Mouse (Mus musculus): ENCODE results near the gene Cbx5. TPM values are rescaled to one million over a fixed set of nuclear protein-coding genes. Genes with fewer than 3 reads are reported as not detected.
"Not testable (repeated sequence)": the region's sequence is repeated elsewhere in the genome, so short reads cannot be mapped to it uniquely, and the experiment has no call there.

Cbx5 gene
- polyA plus RNA-seq, 1 experiment, result 52.3 TPM

GRCm38 (mm10) chr15:103248401-103249313 is 9.0 kb upstream of the Cbx5 start:
- peaks cover 19% of the 10 kb centered on the region for H3K79me2 ChIP-seq (ENCODE audit: control insufficient read depth, insufficient read depth)
- no peak overlapping the region for H3ac ChIP-seq (ENCODE audit: control insufficient read depth, insufficient read length, low read depth)
- TF ChIP-seq MYOD1 (IDR thresholded peaks at IDR 0.05; ENCODE audit: control insufficient read depth, insufficient read length, low read depth) (no peak), FOSL1 (IDR thresholded peaks at IDR 0.05; ENCODE audit: insufficient read depth, low read length, poor library complexity, severe bottlenecking) (no peak)
- peaks cover 16% of the 10 kb centered on the region for H3K79me3 ChIP-seq (ENCODE audit: low read depth)
- H3K27me3 ChIP-seq (ENCODE audit: control insufficient read depth, insufficient read depth, insufficient read length), result no peaks in the 10 kb centered on the region
- no peak overlapping the region for H3K4me3 ChIP-seq (ENCODE audit: insufficient read depth, poor library complexity, severe bottlenecking)
- H3K36me3 ChIP-seq (ENCODE audit: control insufficient read depth, insufficient read depth), result peaks cover 50% of the 10 kb centered on the region

GRCm38 (mm10) chr15:103247782-103248400 is 8.3 kb upstream of the Cbx5 start:
- peaks cover 24% of the 10 kb centered on the region for H3K79me3 ChIP-seq (ENCODE audit: low read depth)
- TF ChIP-seq CTCF (IDR thresholded peaks at IDR 0.05; ENCODE audit: control insufficient read depth, insufficient read depth, insufficient read length) (no peak), MYOD1 (IDR thresholded peaks at IDR 0.05; ENCODE audit: control insufficient read depth, insufficient read length, low read depth) (no peak), USF1 (IDR thresholded peaks at IDR 0.05; ENCODE audit: low read depth) (no peak), MYOG (IDR thresholded peaks at IDR 0.05; ENCODE audit: control insufficient read depth, extremely low read depth, insufficient read length) (no peak), FOSL1 (IDR thresholded peaks at IDR 0.05; ENCODE audit: insufficient read depth, low read length, poor library complexity, severe bottlenecking) (no peak), MAX (IDR thresholded peaks at IDR 0.05) (no peak), CEBPB (IDR thresholded peaks at IDR 0.05; ENCODE audit: low read depth) (no peak)
- H3K4me3 ChIP-seq (ENCODE audit: insufficient read depth, poor library complexity, severe bottlenecking), result no peak overlapping the region
- H3K36me3 ChIP-seq (ENCODE audit: control insufficient read depth, insufficient read depth), result peaks cover 58% of the 10 kb centered on the region
- no peak overlapping the region for H3ac ChIP-seq (ENCODE audit: control insufficient read depth, insufficient read length, low read depth)
- no peaks in the 10 kb centered on the region for H3K27me3 ChIP-seq (ENCODE audit: control insufficient read depth, insufficient read depth, insufficient read length)
- H3K79me2 ChIP-seq (ENCODE audit: control insufficient read depth, insufficient read depth), result peaks cover 27% of the 10 kb centered on the region

GRCm38 (mm10) chr15:103247078-103247781 is 7.6 kb upstream of the Cbx5 start:
- peaks cover 31% of the 10 kb centered on the region for H3K79me3 ChIP-seq (ENCODE audit: low read depth)
- H3K27me3 ChIP-seq (ENCODE audit: control insufficient read depth, insufficient read depth, insufficient read length), result no peaks in the 10 kb centered on the region
- TF ChIP-seq MYOD1 (IDR thresholded peaks at IDR 0.05; ENCODE audit: control insufficient read depth, insufficient read length, low read depth) (no peak), MAX (IDR thresholded peaks at IDR 0.05) (no peak), USF1 (IDR thresholded peaks at IDR 0.05; ENCODE audit: low read depth) (no peak), FOSL1 (IDR thresholded peaks at IDR 0.05; ENCODE audit: insufficient read depth, low read length, poor library complexity, severe bottlenecking) (no peak), MYOG (IDR thresholded peaks at IDR 0.05; ENCODE audit: control insufficient read depth, extremely low read depth, insufficient read length) (no peak), CTCF (IDR thresholded peaks at IDR 0.05; ENCODE audit: control insufficient read depth, insufficient read depth, insufficient read length) (no peak)

GRCm38 (mm10) chr15:103245616-103246015 is 6.0 kb upstream of the Cbx5 start:
- Histone ChIP-seq H3K4me3 (ENCODE audit: insufficient read depth, poor library complexity, severe bottlenecking) (no peak overlapping the region), H3K36me3 (ENCODE audit: control insufficient read depth, insufficient read depth) (peaks cover 79% of the 10 kb centered on the region), H3K79me2 (ENCODE audit: control insufficient read depth, insufficient read depth) (peaks cover 49% of the 10 kb centered on the region), H3ac (ENCODE audit: control insufficient read depth, insufficient read length, low read depth) (no peak overlapping the region), H3K79me3 (ENCODE audit: low read depth) (peaks cover 47% of the 10 kb centered on the region), H3K27me3 (ENCODE audit: control insufficient read depth, insufficient read depth, insufficient read length) (no peaks in the 10 kb centered on the region)
- no peak for TF ChIP-seq MAX (IDR thresholded peaks at IDR 0.05)
- no peak for TF ChIP-seq FOSL1 (IDR thresholded peaks at IDR 0.05; ENCODE audit: insufficient read depth, low read length, poor library complexity, severe bottlenecking)
- no peak for TF ChIP-seq USF1 (IDR thresholded peaks at IDR 0.05; ENCODE audit: low read depth)
- no peak for TF ChIP-seq MYOD1 (IDR thresholded peaks at IDR 0.05; ENCODE audit: control insufficient read depth, insufficient read length, low read depth)
- no peak for TF ChIP-seq CTCF (IDR thresholded peaks at IDR 0.05; ENCODE audit: control insufficient read depth, insufficient read depth, insufficient read length)
- TF ChIP-seq MYOG (IDR thresholded peaks at IDR 0.05; ENCODE audit: control insufficient read depth, extremely low read depth, insufficient read length), result no peak
- TF ChIP-seq CEBPB (IDR thresholded peaks at IDR 0.05; ENCODE audit: low read depth), result no peak

More at GRCm38 (mm10) chr15:103247078-103247781, 7.6 kb upstream of the Cbx5 start:
- peaks cover 33% of the 10 kb centered on the region for H3K79me2 ChIP-seq (ENCODE audit: control insufficient read depth, insufficient read depth)
- H3K4me3 ChIP-seq (ENCODE audit: insufficient read depth, poor library complexity, severe bottlenecking), result no peak overlapping the region
- H3ac ChIP-seq (ENCODE audit: control insufficient read depth, insufficient read length, low read depth), result no peak overlapping the region
- peaks cover 64% of the 10 kb centered on the region for H3K36me3 ChIP-seq (ENCODE audit: control insufficient read depth, insufficient read depth)

- H3K4me3 ChIP-seq (ENCODE audit: insufficient read depth, poor library complexity, severe bottlenecking), result peak overlapping the region; percentile 74
- H3K36me3 ChIP-seq (ENCODE audit: control insufficient read depth, insufficient read depth), result peaks cover 66% of the 10 kb centered on the region
- peaks cover 67% of the 10 kb centered on the region for H3K79me2 ChIP-seq (ENCODE audit: control insufficient read depth, insufficient read depth)
- peaks cover 62% of the 10 kb centered on the region for H3K79me3 ChIP-seq (ENCODE audit: low read depth)
- H3K27me3 ChIP-seq (ENCODE audit: control insufficient read depth, insufficient read depth, insufficient read length), result no peaks in the 10 kb centered on the region
- peak overlapping the region; percentile 62 for H3ac ChIP-seq (ENCODE audit: control insufficient read depth, insufficient read length, low read depth)
- no peak for TF ChIP-seq MYOD1 (IDR thresholded peaks at IDR 0.05; ENCODE audit: control insufficient read depth, insufficient read length, low read depth)
Measured at GRCm38 (mm10) chr15:103242885-103243284, 3.3 kb upstream of the Cbx5 start.

GRCm38 (mm10) chr15:103241071-103242018 is 1.7 kb upstream of the Cbx5 start:
- Histone ChIP-seq H3K4me3 (ENCODE audit: insufficient read depth, poor library complexity, severe bottlenecking) (peak overlapping the region; percentile 74), H3K36me3 (ENCODE audit: control insufficient read depth, insufficient read depth) (peaks cover 65% of the 10 kb centered on the region), H3K79me2 (ENCODE audit: control insufficient read depth, insufficient read depth) (peaks cover 82% of the 10 kb centered on the region), H3ac (ENCODE audit: control insufficient read depth, insufficient read length, low read depth) (peak overlapping the region; percentile 74), H3K79me3 (ENCODE audit: low read depth) (peaks cover 77% of the 10 kb centered on the region)
- not testable (repeated sequence) for H3K27me3 ChIP-seq (ENCODE audit: control insufficient read depth, insufficient read depth, insufficient read length)

Measured in C2C12 (cell line).